Mouse (Mus musculus) liver, postnatal 0 days (tissue): ENCODE results near the gene Nup133.

Experiments used
- CTCF ChIP-seq: sonication (generic); IDR thresholded peaks from 2 replicates; pipeline ENCODE4 v1.5.1; 2016; ENCODE audit warnings: antibody characterized with exemption, low read depth
- EP300 ChIP-seq: IDR thresholded peaks from 2 replicates; pipeline ENCODE4 v1.6.1; 2016; ENCODE audit warnings: antibody characterized with exemption, low read depth, mild to moderate bottlenecking

DNA sequence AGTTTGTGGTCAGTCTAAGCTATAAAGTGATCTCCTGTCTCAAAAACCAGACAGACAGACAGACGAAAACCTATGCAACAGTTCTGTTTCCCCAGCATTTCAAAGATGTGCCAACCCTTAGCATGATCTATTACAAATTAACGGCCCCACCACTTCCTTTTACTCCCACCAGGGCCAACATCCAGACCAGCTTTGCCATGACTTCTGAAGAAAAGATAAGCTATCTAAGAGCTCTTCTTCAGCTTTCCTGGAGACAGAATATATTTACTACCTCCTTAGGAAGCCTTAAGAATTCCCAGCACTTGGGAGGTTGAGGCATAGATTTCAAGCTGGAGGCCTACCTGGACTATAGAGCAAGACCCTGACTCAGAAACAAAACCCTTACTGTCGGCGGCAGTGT, 31.2 kb upstream of the Nup133 start:
- no peak for TF ChIP-seq CTCF
- TF ChIP-seq EP300 = no peak
